Mouse (Mus musculus): ENCODE measurements at regions not wholly inside any gene's neighbourhood (a gene's known extent, or its start where the extent isn't known, plus 50 kb on each side); places are given as distances from the start of the nearest gene placed in this dataset.

DNA sequence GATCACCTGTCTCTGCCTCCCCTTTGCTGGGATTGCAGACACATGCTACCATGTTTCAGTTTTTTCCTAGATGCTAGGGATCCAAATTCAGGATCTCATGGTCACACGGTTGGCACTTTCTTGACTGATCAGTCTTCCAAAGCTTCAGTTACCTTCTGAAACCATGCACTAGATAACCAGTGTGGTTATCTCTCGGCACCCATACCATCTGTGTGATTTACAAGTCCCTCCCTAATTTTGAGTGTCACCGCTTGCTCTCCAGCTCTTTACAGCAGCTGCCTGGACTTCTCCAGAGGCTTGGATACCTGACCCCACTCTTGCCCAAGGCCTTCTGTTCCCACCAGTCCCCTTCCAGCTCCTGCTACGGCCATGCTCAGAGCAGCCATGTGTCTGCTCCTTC lies 130.6 kb upstream of the Nfe2l3 start:
- TF ChIP-seq CTCF (IDR thresholded peaks at IDR 0.05; ENCODE audit: low read depth, low read length) (no peak), POLR2A (IDR thresholded peaks at IDR 0.05; ENCODE audit: borderline replicate concordance, low read depth, low read length) (no peak)
- Histone ChIP-seq H3K27ac (ENCODE audit: insufficient read depth, low read depth, low read length) (no peak overlapping the region), H3K4me1 (ENCODE audit: control insufficient read depth, insufficient read depth, low read length) (no peaks in the 10 kb centered on the region), H3K4me3 (ENCODE audit: insufficient read depth, low read length) (no peak overlapping the region)

GRCm38 (mm10) chr6:51302240-51302639 lies 130.2 kb upstream of the Nfe2l3 start:
- Histone ChIP-seq H3K4me3 (ENCODE audit: insufficient read depth, low read length) (no peak overlapping the region), H3K27ac (ENCODE audit: insufficient read depth, low read depth, low read length) (no peak overlapping the region), H3K4me1 (ENCODE audit: control insufficient read depth, insufficient read depth, low read length) (no peaks in the 10 kb centered on the region)
- TF ChIP-seq POLR2A (IDR thresholded peaks at IDR 0.05; ENCODE audit: borderline replicate concordance, low read depth, low read length) (no peak), CTCF (IDR thresholded peaks at IDR 0.05; ENCODE audit: low read depth, low read length) (no peak)

- Histone ChIP-seq H3K4me1 (ENCODE audit: control insufficient read depth, insufficient read depth, low read length) (no peaks in the 10 kb centered on the region), H3K4me3 (ENCODE audit: insufficient read depth, low read length) (no peak overlapping the region), H3K27ac (ENCODE audit: insufficient read depth, low read depth, low read length) (no peak overlapping the region)
- TF ChIP-seq POLR2A (IDR thresholded peaks at IDR 0.05; ENCODE audit: borderline replicate concordance, low read depth, low read length): no peak
Measured at GRCm38 (mm10) chr6:51318341-51318740, 114.1 kb upstream of the Nfe2l3 start.

- Histone ChIP-seq H3K4me1 (ENCODE audit: control insufficient read depth, insufficient read depth, low read length) (no peaks in the 10 kb centered on the region), H3K4me3 (ENCODE audit: insufficient read depth, low read length) (no peak overlapping the region), H3K27ac (ENCODE audit: insufficient read depth, low read depth, low read length) (no peak overlapping the region)
- TF ChIP-seq CTCF (IDR thresholded peaks at IDR 0.05; ENCODE audit: low read depth, low read length): no peak
- TF ChIP-seq POLR2A (IDR thresholded peaks at IDR 0.05; ENCODE audit: borderline replicate concordance, low read depth, low read length): no peak
Measured at GRCm38 (mm10) chr6:51320019-51320418, 112.5 kb upstream of the Nfe2l3 start.

DNA sequence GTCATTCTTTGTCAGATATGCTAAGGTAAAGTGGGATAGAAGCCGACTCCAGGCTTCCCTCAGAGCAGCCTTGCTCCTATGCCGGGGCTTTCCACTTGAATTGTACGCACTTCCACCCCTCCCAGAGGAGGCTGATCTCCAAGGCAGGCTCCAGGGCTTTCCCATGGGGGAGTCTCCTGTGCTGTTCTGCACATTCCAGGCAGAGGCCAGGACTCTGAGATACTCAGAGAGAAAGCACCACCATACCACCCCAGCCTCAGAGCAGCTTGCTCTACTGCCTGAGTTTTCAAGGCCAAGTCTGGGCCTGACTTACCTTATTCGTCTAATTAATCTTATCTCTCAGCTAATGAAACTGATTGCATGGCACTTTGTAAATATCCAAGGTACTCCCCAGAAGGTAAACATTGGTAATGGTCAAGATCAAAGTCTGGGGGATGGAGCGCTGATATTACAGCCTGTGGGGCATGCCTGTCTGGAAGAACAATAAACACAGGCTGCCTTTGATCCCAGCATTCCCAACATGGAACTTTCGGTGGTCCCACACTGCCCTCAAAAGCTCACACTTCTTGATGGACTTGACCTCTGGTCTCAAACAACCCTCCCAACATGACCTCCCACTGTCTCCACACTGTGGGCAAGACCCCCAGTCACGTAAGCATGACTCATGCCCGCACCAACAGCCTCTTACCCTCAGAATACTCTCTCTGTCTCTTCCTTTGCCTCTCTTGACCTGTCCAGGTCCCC lies 111.6 kb upstream of the Nfe2l3 start:
- no peaks in the 10 kb centered on the region for H3K4me1 ChIP-seq (ENCODE audit: control insufficient read depth, insufficient read depth, low read length)
- H3K27ac ChIP-seq (ENCODE audit: insufficient read depth, low read depth, low read length): no peak overlapping the region
- H3K4me3 ChIP-seq (ENCODE audit: insufficient read depth, low read length): no peak overlapping the region
- TF ChIP-seq POLR2A (IDR thresholded peaks at IDR 0.05; ENCODE audit: borderline replicate concordance, low read depth, low read length) (no peak), CTCF (IDR thresholded peaks at IDR 0.05; ENCODE audit: low read depth, low read length) (no peak)

DNA sequence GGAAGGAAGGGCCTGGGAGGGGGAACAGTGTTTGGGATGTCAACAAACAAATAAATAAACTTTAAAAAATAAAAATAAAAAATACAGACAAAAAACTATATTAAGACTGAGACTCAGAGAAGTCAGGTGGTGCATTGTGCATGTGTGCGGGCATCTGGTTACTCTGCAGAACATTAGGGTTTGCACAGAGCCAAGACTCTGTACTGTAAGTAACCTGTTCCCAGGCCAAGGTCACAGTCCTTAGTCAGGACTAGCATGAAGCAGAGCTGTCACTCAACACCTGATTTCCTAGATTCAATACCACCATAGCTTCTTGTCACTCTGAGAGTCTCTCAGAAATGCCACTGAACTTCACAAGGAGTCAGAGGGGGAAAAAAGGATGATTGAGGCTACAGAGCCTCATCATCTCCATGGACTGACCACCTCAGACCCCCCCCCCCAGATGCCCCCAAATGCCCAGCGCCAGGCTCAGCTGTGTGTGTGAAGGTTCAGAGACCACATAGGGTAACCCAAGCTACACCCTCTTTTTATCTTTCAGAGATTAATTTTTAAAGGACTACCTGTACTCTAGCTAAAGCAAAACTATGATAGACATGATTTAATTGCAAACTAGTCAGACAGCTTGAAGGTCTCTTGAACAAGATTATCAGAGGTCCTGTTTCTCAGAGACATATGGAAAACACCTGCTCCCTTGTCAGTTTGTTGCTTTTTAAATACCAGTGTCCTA lies 106.2 kb upstream of the Nfe2l3 start:
- no peak overlapping the region for H3K4me3 ChIP-seq (ENCODE audit: insufficient read depth, low read length)
- no peak overlapping the region for H3K27ac ChIP-seq (ENCODE audit: insufficient read depth, low read depth, low read length)
- no peak for TF ChIP-seq CTCF (IDR thresholded peaks at IDR 0.05; ENCODE audit: low read depth, low read length)
- no peak for TF ChIP-seq POLR2A (IDR thresholded peaks at IDR 0.05; ENCODE audit: borderline replicate concordance, low read depth, low read length)
- H3K4me1 ChIP-seq (ENCODE audit: control insufficient read depth, insufficient read depth, low read length): no peaks in the 10 kb centered on the region

- Histone ChIP-seq H3K27ac (ENCODE audit: insufficient read depth, low read depth, low read length) (no peak overlapping the region), H3K4me1 (ENCODE audit: control insufficient read depth, insufficient read depth, low read length) (no peaks in the 10 kb centered on the region), H3K4me3 (ENCODE audit: insufficient read depth, low read length) (no peak overlapping the region)
- TF ChIP-seq CTCF (IDR thresholded peaks at IDR 0.05; ENCODE audit: low read depth, low read length): no peak
- no peak for TF ChIP-seq POLR2A (IDR thresholded peaks at IDR 0.05; ENCODE audit: borderline replicate concordance, low read depth, low read length)
Measured at GRCm38 (mm10) chr6:51329070-51329995, 103.1 kb upstream of the Nfe2l3 start.

DNA sequence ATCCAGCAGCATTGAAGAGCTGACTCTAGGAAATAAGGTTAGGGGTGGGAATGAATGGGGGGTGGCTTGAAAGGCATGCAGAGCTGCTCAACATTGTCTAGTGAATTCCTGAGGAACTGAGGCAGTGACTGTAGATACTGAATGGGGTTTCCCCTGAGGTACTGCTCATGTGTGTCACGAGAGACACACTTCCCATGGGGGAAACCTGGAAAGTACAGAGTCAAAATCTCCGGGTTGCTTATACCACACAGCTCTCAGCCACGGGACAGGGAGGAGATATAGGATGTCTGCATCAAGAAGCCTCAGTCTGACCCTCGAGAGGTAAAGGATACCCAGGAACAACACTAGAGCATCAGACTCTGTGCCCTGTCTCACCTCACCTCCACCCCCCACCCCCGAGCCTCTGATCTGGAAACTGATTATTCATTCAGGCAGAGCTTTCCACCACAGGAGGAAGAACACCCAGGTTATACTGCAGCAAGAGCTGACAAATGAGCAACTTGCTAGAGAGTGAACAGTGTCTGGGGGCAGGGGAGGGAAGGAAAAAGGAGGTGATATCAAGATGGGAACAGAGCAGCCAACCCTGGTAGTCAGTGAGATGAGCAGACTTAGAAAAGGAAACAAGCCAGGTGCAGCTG lies 102.3 kb upstream of the Nfe2l3 start:
- H3K27ac ChIP-seq (ENCODE audit: insufficient read depth, low read depth, low read length): no peak overlapping the region
- no peak for TF ChIP-seq CTCF (IDR thresholded peaks at IDR 0.05; ENCODE audit: low read depth, low read length)
- no peak for TF ChIP-seq POLR2A (IDR thresholded peaks at IDR 0.05; ENCODE audit: borderline replicate concordance, low read depth, low read length)
- H3K4me3 ChIP-seq (ENCODE audit: insufficient read depth, low read length): no peak overlapping the region
- H3K4me1 ChIP-seq (ENCODE audit: control insufficient read depth, insufficient read depth, low read length): no peaks in the 10 kb centered on the region

GRCm38 (mm10) chr6:51332841-51333240 lies 99.6 kb upstream of the Nfe2l3 start:
- TF ChIP-seq POLR2A (IDR thresholded peaks at IDR 0.05; ENCODE audit: borderline replicate concordance, low read depth, low read length): no peak
- TF ChIP-seq CTCF (IDR thresholded peaks at IDR 0.05; ENCODE audit: low read depth, low read length): no peak
- H3K27ac ChIP-seq (ENCODE audit: insufficient read depth, low read depth, low read length): no peak overlapping the region
- no peak overlapping the region for H3K4me3 ChIP-seq (ENCODE audit: insufficient read depth, low read length)
- H3K4me1 ChIP-seq (ENCODE audit: control insufficient read depth, insufficient read depth, low read length): no peaks in the 10 kb centered on the region

All from bone marrow macrophage, adult 2 months (primary cell).